Mouse (Mus musculus) adrenal gland, postnatal 4 days (tissue): ENCODE results near the gene Ano6. TPM values are rescaled to one million over a fixed set of nuclear protein-coding genes. Genes with fewer than 3 reads are reported as not detected.

Source experiments
- DNase-seq, 2 experiments: peaks; one replicate each; pipeline ENCODE4 v3.0.0; 2021 to 2022; ENCODE audit warnings: low spot score in 2 of 2, mixed read lengths in 2 of 2
- long read RNA-seq, 2 experiments: library from polyadenylated mRNA; stranded (forward); transcript quantifications; one replicate each; pipeline ENCODE4 v2.0.0; 2021
- total RNA-seq, 2 experiments: library from RNA; stranded (reverse); gene quantifications; 2 replicates each; pipeline ENCODE4 v1.2.3; 2021

The Ano6 gene
- total RNA-seq, result 10 to 100 TPM; 72.2 to 75.9 TPM
- long read RNA-seq, experiment 1, full-length matches to known transcripts, result 2 of 9 reads
- long read RNA-seq, experiment 1, partial matches to known transcripts, result 2 of 9 reads
- long read RNA-seq, experiment 1, other reads (novel, unspliced or antisense), result 5 of 9 reads
- long read RNA-seq, experiment 2, full-length matches to known transcripts, result 2 of 23 reads
- long read RNA-seq, experiment 2, partial matches to known transcripts, result 10 of 23 reads
- long read RNA-seq, experiment 2, other reads (novel, unspliced or antisense), result 11 of 23 reads

DNA sequence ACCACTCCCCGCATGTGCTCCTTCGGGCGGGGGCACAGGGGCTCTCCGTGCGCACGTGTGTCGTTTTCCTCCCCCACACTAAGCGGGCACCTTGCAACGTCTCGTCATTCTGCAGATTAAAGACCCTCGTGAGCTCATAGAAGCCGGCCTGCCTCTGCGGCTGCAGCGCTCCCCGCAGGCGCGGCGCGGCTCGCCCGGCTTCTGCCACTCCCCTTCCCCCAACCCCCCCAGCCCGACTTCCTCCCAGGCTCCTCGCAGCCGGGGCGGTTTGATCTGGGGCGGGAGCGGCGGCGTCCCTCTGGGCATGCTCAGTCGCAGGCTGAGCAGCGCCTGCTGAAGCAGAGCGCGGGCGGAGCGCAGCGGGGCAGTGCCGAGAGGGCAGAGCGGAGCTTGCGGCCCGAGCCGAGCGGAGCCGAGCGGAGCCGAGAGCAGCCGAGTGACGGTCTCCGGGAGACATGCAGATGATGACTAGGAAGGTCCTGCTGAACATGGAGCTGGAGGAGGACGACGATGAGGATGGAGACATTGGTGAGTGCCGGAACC, at the start of gene Ano6:
Gene Ano6 (plus strand): TSS at position 315 of the 543 bp plus-strand sequence.
- peak; percentile 83 to 86 for DNase-seq

- no peak for DNase-seq
These were observed 47.7 kb upstream of the Ano6 start for GRCm38 (mm10) chr15:95742955-95743354.

DNA sequence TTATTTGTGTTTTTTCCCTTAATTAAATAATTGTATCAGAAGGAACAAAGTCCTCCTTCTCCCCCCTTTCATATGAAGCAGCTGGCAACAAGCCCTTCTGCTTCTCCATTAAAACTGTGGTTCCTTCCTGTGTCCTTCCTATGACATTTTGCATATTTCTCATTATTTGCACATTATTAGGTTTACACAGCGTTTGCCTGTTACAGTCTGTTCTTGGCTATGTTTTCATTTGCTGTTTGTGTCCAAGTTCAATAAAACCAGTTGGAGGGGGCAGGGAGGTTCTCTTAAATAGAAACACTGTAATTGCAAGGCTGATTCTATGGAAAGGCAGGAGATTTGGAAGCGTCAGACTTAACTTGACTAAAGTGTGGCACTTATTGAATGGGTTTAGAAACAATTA, 46.8 kb upstream of the Ano6 start:
- DNase-seq, result no peak

- DNase-seq, result no peak
These were observed 45.1 kb upstream of the Ano6 start for GRCm38 (mm10) chr15:95745346-95746106.

- no peak for DNase-seq
These were observed 44.1 kb upstream of the Ano6 start for GRCm38 (mm10) chr15:95746513-95746912.

- DNase-seq, result no peak
These were observed 43.4 kb upstream of the Ano6 start for GRCm38 (mm10) chr15:95746955-95747931.

GRCm38 (mm10) chr15:95749216-95749615, 41.4 kb upstream of the Ano6 start:
- DNase-seq, result no peak

DNA sequence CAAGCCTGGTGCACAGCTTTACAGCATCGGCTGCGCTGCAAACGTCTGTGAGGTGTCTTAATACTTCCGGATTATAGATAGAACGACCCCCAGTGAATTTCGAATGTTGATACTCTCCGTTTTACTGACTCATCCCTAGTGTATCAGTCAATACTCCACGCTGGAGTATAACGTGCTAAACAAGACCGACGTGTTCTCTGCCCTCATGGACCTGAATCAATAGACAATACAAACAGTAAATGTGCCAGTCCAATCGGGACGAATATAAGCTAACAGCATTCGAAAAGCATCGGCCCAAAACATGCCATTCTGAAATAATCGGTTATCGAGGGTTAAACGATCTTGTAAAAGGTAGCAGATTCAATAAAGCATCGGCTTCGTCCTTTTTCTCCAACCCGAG, 40.6 kb upstream of the Ano6 start:
- DNase-seq, result no peak

DNA sequence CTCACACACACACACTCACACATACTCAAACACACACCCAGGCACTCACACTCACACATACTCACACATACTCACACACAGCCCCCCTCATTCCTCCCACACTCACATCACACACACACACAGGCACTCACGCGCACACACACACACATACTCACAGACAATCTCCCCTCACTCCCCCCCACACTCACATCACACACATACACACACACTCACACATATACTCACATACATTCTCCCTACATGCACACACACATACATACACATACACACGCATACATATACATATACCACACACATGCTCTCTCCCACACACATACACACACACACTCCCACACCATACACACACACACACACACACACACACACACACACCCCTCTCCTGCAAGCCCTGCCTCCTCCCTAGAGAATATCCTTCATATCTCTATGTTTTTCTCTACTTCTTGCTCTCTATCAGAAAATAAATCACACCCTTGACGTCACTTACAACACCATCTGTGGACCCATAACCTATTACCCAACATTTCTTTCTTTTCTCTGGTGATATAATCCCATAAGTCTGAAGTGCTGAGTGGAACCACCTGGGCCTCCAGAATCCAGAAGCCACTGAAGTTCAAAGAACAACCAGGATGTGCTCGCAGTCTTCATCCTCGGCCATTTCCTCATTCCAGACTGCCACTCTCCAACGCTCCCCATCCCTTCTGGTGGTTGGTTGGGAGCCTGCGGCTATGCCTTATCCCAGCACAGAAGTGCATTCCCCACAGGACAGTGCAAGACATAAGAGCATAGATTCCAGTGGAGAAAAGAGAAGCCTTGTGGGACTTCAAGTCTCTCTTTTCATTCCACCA, 38.6 kb upstream of the Ano6 start:
- no peak for DNase-seq

- no peak for DNase-seq
These were observed 38.0 kb upstream of the Ano6 start for GRCm38 (mm10) chr15:95752677-95753019.

GRCm38 (mm10) chr15:95753031-95753430, 37.6 kb upstream of the Ano6 start:
- DNase-seq, result no peak

DNA sequence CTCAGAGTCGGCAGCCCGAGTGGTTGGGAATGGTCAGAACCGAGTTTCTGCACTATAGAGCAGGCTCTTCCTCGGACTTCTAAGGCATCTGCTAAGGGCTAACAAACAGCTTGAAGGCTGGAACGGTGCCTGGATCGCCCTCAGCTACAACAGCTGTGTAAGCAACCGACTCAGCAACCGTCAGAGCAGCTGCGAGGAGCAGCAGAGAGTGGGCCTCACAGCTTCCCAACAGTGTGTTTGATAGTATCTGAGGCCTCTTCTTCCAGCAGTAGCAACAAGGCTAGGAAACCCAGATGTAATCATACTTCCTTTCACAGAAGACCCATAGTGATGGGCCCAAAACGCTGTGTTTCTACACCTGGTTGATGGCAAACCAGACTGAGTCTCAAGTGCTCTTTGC, 33.5 kb upstream of the Ano6 start:
- DNase-seq, result no peak

DNA sequence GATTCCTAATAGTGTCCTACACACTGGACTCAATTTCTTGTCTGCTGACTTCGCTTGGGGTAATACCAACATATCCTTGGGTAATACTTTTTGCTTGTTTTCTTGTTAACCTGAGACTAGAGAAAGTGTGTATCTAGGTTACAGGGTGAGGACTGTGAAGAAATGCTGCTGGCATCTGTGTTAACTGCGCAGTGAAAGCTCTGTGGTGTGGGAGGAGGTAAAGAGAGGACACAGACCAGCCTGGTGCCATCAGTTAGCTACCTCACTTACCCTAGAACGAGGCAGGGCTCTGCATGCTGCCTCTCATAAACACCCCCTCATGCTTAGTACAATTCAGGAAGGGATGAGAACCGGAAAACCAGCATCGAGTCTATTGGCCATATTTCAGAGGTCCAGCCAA, 32.6 kb upstream of the Ano6 start:
- DNase-seq, result no peak

DNA sequence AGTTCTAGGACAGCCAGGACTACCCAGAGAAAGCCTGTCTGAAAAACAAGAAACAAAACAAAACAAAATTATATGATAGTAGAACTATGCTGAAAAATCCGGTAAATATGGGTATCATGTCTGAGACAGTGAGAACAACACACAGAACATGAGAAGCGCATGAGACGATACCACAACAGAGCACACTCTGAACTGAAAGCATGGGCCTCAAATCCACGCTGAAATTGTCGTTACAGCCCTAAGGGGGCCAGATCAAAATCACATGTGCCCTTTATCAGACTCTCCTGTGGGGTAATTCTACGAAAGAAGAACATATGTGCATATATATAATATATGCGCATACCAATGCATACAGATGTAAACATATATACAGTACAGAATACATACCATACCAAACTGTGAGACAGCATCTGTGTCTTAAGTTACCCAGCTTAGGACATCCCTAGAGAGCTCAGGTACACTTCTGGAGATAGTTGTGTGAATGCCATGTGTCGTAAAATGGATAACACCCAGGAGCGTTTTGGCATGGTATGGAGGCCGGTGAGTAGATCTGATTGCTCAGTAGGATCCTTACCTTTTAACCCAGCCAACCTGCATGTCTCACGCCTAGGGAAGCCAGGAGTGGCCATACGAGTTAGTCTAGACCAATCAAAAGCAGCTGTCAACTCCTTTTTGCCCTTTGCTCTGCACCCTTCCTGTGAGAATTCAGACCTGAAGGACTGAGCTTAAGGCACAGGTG, 31.8 kb upstream of the Ano6 start:
- no peak for DNase-seq

DNA sequence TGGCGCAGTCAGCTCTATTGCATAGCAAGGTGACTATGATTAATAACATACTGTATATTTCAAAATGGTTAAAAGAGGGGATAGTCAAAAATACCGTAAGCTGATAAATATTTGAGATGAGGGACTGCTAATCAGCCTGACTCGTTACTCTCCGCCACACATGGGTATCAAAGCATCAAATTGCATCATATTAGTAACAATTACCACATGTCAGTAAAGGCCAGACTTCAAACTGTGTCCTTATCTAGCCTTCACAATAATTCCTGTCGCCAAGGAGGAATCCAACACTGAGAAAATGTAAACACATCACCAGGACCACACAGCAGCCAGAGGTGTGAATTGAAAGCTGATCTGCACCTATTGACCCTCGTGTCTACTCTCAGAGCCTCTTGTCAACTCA, 30.8 kb upstream of the Ano6 start:
- DNase-seq, result no peak

- DNase-seq, result no peak
These were observed 29.2 kb upstream of the Ano6 start for GRCm38 (mm10) chr15:95761420-95761819.

DNA sequence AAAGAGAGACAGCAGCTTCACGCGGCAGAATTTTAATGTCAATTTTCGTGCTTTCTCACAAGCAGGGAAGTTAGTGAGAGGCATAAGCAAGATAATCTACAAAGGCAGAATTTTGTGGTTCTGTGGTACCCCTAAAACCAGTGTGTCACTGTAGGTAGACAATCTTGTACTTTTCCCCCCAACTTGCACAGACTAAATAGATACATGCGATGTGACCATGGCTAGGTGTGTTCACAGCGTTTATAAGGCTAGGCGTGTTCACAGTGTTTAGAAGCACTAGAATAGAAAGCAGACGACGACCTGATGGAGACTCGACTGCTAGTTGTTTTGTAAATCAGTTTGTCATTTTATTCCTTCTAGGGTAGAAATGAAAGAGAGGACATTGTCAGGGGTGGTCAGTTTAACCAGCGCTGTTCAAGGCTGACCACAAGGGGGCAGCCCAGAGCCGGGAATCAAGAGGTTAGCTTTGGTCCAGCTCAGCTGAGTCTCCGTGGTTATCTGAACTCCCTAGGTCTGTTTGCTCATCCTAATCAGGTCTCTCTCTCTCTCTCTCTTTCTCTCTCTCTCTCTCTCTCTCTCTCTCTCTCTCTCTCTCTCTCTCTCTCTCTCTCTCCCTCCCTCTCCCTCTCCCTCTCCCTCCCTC, 27.9 kb upstream of the Ano6 start:
- DNase-seq, result peak; percentile 42 to 67

- no peak for DNase-seq
These were observed 27.2 kb upstream of the Ano6 start for GRCm38 (mm10) chr15:95763464-95763863.

DNA sequence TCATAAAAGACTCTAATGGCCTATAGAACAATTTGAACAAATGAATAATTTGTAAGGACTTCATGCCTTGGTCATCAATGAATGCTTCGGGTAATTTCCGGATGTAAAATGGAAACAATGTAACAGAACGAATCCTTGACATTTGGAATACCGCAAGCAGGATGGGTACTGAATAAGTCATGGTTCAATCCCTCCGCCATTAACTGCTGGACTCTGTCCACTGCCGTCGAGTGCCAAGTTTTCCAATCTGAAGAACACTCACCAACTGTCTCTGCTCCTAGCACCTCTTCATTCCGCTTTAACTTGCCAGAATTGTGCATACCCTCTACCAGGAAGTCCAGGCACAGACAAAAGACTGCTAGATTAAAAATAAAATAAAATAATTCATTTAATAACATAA, 25.4 kb upstream of the Ano6 start:
- no peak for DNase-seq
